Mouse (Mus musculus) MEL (cell line): ENCODE measurements at regions not wholly inside any gene's neighbourhood (a gene's known extent, or its start where the extent isn't known, plus 50 kb on each side); places are given as distances from the start of the nearest gene placed in this dataset.

Experiments used
- DNase-seq: peaks from one replicate; pipeline ENCODE4 v3.0.0; 2011; ENCODE audit warnings: low read depth, low spot score
- H3K27ac ChIP-seq: 2 replicates; pipeline ENCODE4 v1.5.1; 2012; ENCODE audit warnings: low read depth, mild to moderate bottlenecking, control low read depth, low read length, moderate library complexity; ENCODE audit not compliant: control insufficient read depth
- H3K27me3 ChIP-seq, 2 experiments: fragments of 150-350 bp in 1 of 2; sonication (generic) in 1 of 2; 2 replicates each; pipeline ENCODE4 v1.6.1; 2012; ENCODE audit warnings: low read length in 2 of 2, mild to moderate bottlenecking in 2 of 2, improper control_type of control experiment in 1 of 2, moderate library complexity in 1 of 2; ENCODE audit not compliant: insufficient read depth in 2 of 2, control insufficient read depth in 1 of 2
- H3K36me3 ChIP-seq, 2 experiments: 2 replicates each; pipeline ENCODE4 v1.6.1; 2012 to 2014; ENCODE audit warnings: low read length in 2 of 2, improper control_type of control experiment in 1 of 2, inconsistent platforms in 1 of 2, mild to moderate bottlenecking in 1 of 2; ENCODE audit not compliant: insufficient read depth in 2 of 2, control insufficient read depth in 1 of 2
- H3K4me1 ChIP-seq, 2 experiments: fragments of 150-350 bp in 1 of 2; sonication (generic) in 1 of 2; 2 replicates each; pipeline ENCODE4 v1.6.1; 2012; ENCODE audit warnings: low read length in 2 of 2, improper control_type of control experiment in 1 of 2, mild to moderate bottlenecking in 1 of 2; ENCODE audit not compliant: insufficient read depth in 2 of 2, control insufficient read depth in 1 of 2
- H3K4me3 ChIP-seq, 2 experiments: fragments of 150-350 bp in 1 of 2; sonication (generic) in 1 of 2; 2 replicates each; pipeline ENCODE4 v1.5.1; 2012; ENCODE audit warnings: low read depth in 2 of 2, low read length in 2 of 2, mild to moderate bottlenecking in 2 of 2, moderate library complexity in 2 of 2, control low read depth in 1 of 2, improper control_type of control experiment in 1 of 2; ENCODE audit not compliant: control insufficient read depth in 1 of 2, insufficient read depth in 1 of 2
- H3K79me2 ChIP-seq: 2 replicates; pipeline ENCODE4 v1.6.1; 2012; ENCODE audit warnings: mild to moderate bottlenecking, low read length, moderate library complexity; ENCODE audit not compliant: control insufficient read depth, poor library complexity, insufficient read depth
- H3K9ac ChIP-seq: 2 replicates; pipeline ENCODE4 v1.6.1; 2012; ENCODE audit warnings: low read depth, mild to moderate bottlenecking, control low read depth, low read length, moderate library complexity; ENCODE audit not compliant: control insufficient read depth, poor library complexity, severe bottlenecking
- H3K9me3 ChIP-seq: fragments of 150-350 bp; sonication (generic); replicated peaks from 2 replicates; pipeline ENCODE4 v1.6.1; 2012; ENCODE audit warnings: mild to moderate bottlenecking, low read length, improper control_type of control experiment, moderate library complexity; ENCODE audit not compliant: insufficient read depth
- BHLHE40 ChIP-seq: IDR thresholded peaks from 2 replicates; pipeline ENCODE4 v1.6.1; 2012; ENCODE audit warnings: low read depth, mild to moderate bottlenecking, inconsistent platforms, low read length, improper control_type of control experiment, borderline replicate concordance
- CHD1 ChIP-seq: IDR thresholded peaks from 2 replicates; pipeline ENCODE4 v1.6.1; 2012; ENCODE audit warnings: low read depth, mild to moderate bottlenecking, inconsistent platforms, low read length, improper control_type of control experiment
- CHD2 ChIP-seq: IDR thresholded peaks from 2 replicates; pipeline ENCODE4 v1.6.1; 2011; ENCODE audit warnings: low read length, improper control_type of control experiment
- CTCF ChIP-seq, 3 experiments: IDR thresholded peaks in 2 of 3; conservative IDR thresholded peaks in 1 of 3; 2 replicates each; pipeline ENCODE4 v1.5.1; 2011 to 2012; ENCODE audit warnings: low read length in 3 of 3, low read depth in 2 of 3, mild to moderate bottlenecking in 2 of 3, improper control_type of control experiment in 1 of 3, inconsistent platforms in 1 of 3, mixed read lengths in 1 of 3, moderate library complexity in 1 of 3; ENCODE audit not compliant: control insufficient read depth in 1 of 3, insufficient read depth in 1 of 3, poor library complexity in 1 of 3, severe bottlenecking in 1 of 3
- E2F4 ChIP-seq: IDR thresholded peaks from 2 replicates; pipeline ENCODE4 v1.6.1; 2011; ENCODE audit warnings: low read depth, low read length, improper control_type of control experiment, borderline replicate concordance
- ETS1 ChIP-seq: IDR thresholded peaks from 2 replicates; pipeline ENCODE4 v1.6.1; 2012; ENCODE audit warnings: low read depth, mild to moderate bottlenecking, inconsistent platforms, low read length, improper control_type of control experiment, moderate library complexity
- GABPA ChIP-seq: IDR thresholded peaks from 2 replicates; pipeline ENCODE4 v1.6.1; 2012; ENCODE audit warnings: low read depth, mild to moderate bottlenecking, inconsistent platforms, low read length, improper control_type of control experiment, moderate library complexity
- GATA1 ChIP-seq: IDR thresholded peaks from 2 replicates; pipeline ENCODE4 v1.6.1; 2011; ENCODE audit warnings: low read depth, low read length, improper control_type of control experiment
- HCFC1 ChIP-seq: IDR thresholded peaks from 2 replicates; pipeline ENCODE4 v1.6.1; 2012; ENCODE audit warnings: low read depth, mild to moderate bottlenecking, inconsistent platforms, low read length, improper control_type of control experiment, moderate library complexity
- MAFK ChIP-seq: IDR thresholded peaks from 2 replicates; pipeline ENCODE4 v1.6.1; 2011; ENCODE audit warnings: low read depth, mild to moderate bottlenecking, low read length, improper control_type of control experiment, borderline replicate concordance
- MAX ChIP-seq: IDR thresholded peaks from 2 replicates; pipeline ENCODE4 v1.6.1; 2011; ENCODE audit warnings: low read length, improper control_type of control experiment
- MAZ ChIP-seq: IDR thresholded peaks from 2 replicates; pipeline ENCODE4 v1.6.1; 2012; ENCODE audit warnings: low read depth, mild to moderate bottlenecking, inconsistent platforms, low read length, improper control_type of control experiment
- MEF2A ChIP-seq: IDR thresholded peaks from 2 replicates; pipeline ENCODE4 v1.6.1; 2014; ENCODE audit warnings: low read depth, mild to moderate bottlenecking, inconsistent platforms, low read length, improper control_type of control experiment; ENCODE audit not compliant: poor library complexity, insufficient replicate concordance, severe bottlenecking; ENCODE audit errors: extremely low read depth
- MXI1 ChIP-seq: IDR thresholded peaks from 2 replicates; pipeline ENCODE4 v1.6.1; 2011; ENCODE audit warnings: mild to moderate bottlenecking, low read depth, low read length, improper control_type of control experiment
- MYB ChIP-seq: IDR thresholded peaks from 2 replicates; pipeline ENCODE4 v1.6.1; 2011; ENCODE audit warnings: mild to moderate bottlenecking, low read depth, low read length, improper control_type of control experiment
- MYC ChIP-seq: IDR thresholded peaks from 2 replicates; pipeline ENCODE4 v1.6.1; 2011; ENCODE audit warnings: low read depth, mild to moderate bottlenecking, low read length, improper control_type of control experiment, moderate library complexity
- NELFE ChIP-seq: IDR thresholded peaks from 2 replicates; pipeline ENCODE4 v1.6.1; 2011; ENCODE audit warnings: low read depth, low read length, improper control_type of control experiment
- NRF1 ChIP-seq: IDR thresholded peaks from 2 replicates; pipeline ENCODE4 v1.6.1; 2014; ENCODE audit warnings: low read depth, mild to moderate bottlenecking, inconsistent platforms, low read length, improper control_type of control experiment, moderate library complexity; ENCODE audit not compliant: poor library complexity, insufficient read depth, severe bottlenecking
- POLR2A ChIP-seq, 2 experiments: IDR thresholded peaks; 2 replicates each; pipeline ENCODE4 v1.6.1; 2011 to 2012; ENCODE audit warnings: low read length in 2 of 2, mild to moderate bottlenecking in 2 of 2, control low read depth in 1 of 2, improper control_type of control experiment in 1 of 2, low read depth in 1 of 2, moderate library complexity in 1 of 2; ENCODE audit not compliant: control insufficient read depth in 1 of 2, insufficient read depth in 1 of 2, poor library complexity in 1 of 2
- POLR2AphosphoS2 ChIP-seq: IDR thresholded peaks from 2 replicates; pipeline ENCODE4 v1.6.1; 2011; ENCODE audit warnings: low read length, improper control_type of control experiment
- POLR2AphosphoS5 ChIP-seq: IDR thresholded peaks from 2 replicates; pipeline ENCODE4 v1.6.1; 2012; ENCODE audit warnings: low read depth, borderline replicate concordance, mild to moderate bottlenecking, inconsistent platforms, low read length, moderate library complexity, mixed read lengths
- RAD21 ChIP-seq: IDR thresholded peaks from 2 replicates; pipeline ENCODE4 v1.6.1; 2011; ENCODE audit warnings: mild to moderate bottlenecking, low read depth, low read length, improper control_type of control experiment
- RCOR1 ChIP-seq: IDR thresholded peaks from 2 replicates; pipeline ENCODE4 v1.6.1; 2012; ENCODE audit warnings: low read depth, mild to moderate bottlenecking, inconsistent platforms, low read length, improper control_type of control experiment
- SIN3A ChIP-seq: IDR thresholded peaks from 2 replicates; pipeline ENCODE4 v1.6.1; 2012; ENCODE audit warnings: low read length, improper control_type of control experiment, inconsistent platforms
- SMC3 ChIP-seq: IDR thresholded peaks from 2 replicates; pipeline ENCODE4 v1.6.1; 2011; ENCODE audit warnings: low read depth, low read length, improper control_type of control experiment
- TAL1 ChIP-seq: IDR thresholded peaks from 2 replicates; pipeline ENCODE4 v1.6.1; 2012; ENCODE audit warnings: mild to moderate bottlenecking, inconsistent platforms, low read length, moderate library complexity, mixed read lengths
- TCF12 ChIP-seq: IDR thresholded peaks from 2 replicates; pipeline ENCODE4 v1.6.1; 2014; ENCODE audit warnings: low read depth, mild to moderate bottlenecking, inconsistent platforms, low read length, improper control_type of control experiment, moderate library complexity
- UBTF ChIP-seq: IDR thresholded peaks from 2 replicates; pipeline ENCODE4 v1.6.1; 2012; ENCODE audit warnings: low read depth, mild to moderate bottlenecking, inconsistent platforms, low read length, improper control_type of control experiment, moderate library complexity, borderline replicate concordance; ENCODE audit not compliant: insufficient read depth
- USF2 ChIP-seq, 2 experiments: IDR thresholded peaks; 2 replicates each; pipeline ENCODE4 v1.6.1; 2011 to 2012; ENCODE audit warnings: improper control_type of control experiment in 2 of 2, low read length in 2 of 2, borderline replicate concordance in 1 of 2, inconsistent platforms in 1 of 2, low read depth in 1 of 2, mild to moderate bottlenecking in 1 of 2; ENCODE audit not compliant: insufficient read depth in 1 of 2
- ZKSCAN1 ChIP-seq: IDR thresholded peaks from 2 replicates; pipeline ENCODE4 v1.6.1; 2012; ENCODE audit warnings: low read depth, mild to moderate bottlenecking, inconsistent platforms, low read length, improper control_type of control experiment, moderate library complexity
- ZMIZ1 ChIP-seq: IDR thresholded peaks from 2 replicates; pipeline ENCODE4 v1.6.1; 2012; ENCODE audit warnings: low read depth, mild to moderate bottlenecking, inconsistent platforms, low read length, improper control_type of control experiment, moderate library complexity
- ZNF384 ChIP-seq: IDR thresholded peaks from 2 replicates; pipeline ENCODE4 v1.6.1; 2012; ENCODE audit warnings: low read depth, mild to moderate bottlenecking, inconsistent platforms, low read length, improper control_type of control experiment

GRCm38 (mm10) chr7:64074186-64074585 lies 79.4 kb upstream of the Trpm1 start:
- no peak for TF ChIP-seq TCF12
- TF ChIP-seq MXI1: no peak
- no peak for TF ChIP-seq CHD2
- no peak for TF ChIP-seq TAL1
- no peak for TF ChIP-seq SIN3A
- TF ChIP-seq GATA1: no peak
- TF ChIP-seq ETS1: no peak
- TF ChIP-seq POLR2AphosphoS5: no peak
- TF ChIP-seq RCOR1: no peak
- TF ChIP-seq HCFC1: no peak
- no peak for TF ChIP-seq ZKSCAN1
- no peak for TF ChIP-seq MAFK
- no peak for TF ChIP-seq UBTF
- no peak for TF ChIP-seq MYB
- TF ChIP-seq RAD21: no peak
- no peak for TF ChIP-seq CHD1
- no peak for TF ChIP-seq USF2 (IDR thresholded peaks at IDR 0.05; ENCODE audit: borderline replicate concordance in 1 of 2, insufficient read depth in 1 of 2, low read depth in 1 of 2, low read length in 2 of 2)
- no peak for TF ChIP-seq POLR2AphosphoS2
- TF ChIP-seq NRF1: no peak
- no peak for TF ChIP-seq ZNF384
- no peaks in the 10 kb centered on the region for H3K79me2 ChIP-seq
- no peaks in the 10 kb centered on the region for H3K4me1 ChIP-seq
- no peaks in the 10 kb centered on the region for H3K9me3 ChIP-seq
- no peaks in the 10 kb centered on the region; a peak in 1 of 4 replicates for H3K27me3 ChIP-seq
- no peak overlapping the region for H3K9ac ChIP-seq
- H3K4me3 ChIP-seq: no peak overlapping the region
- H3K36me3 ChIP-seq: no peaks in the 10 kb centered on the region
- H3K27ac ChIP-seq: no peak overlapping the region
- DNase-seq: no peak

DNA sequence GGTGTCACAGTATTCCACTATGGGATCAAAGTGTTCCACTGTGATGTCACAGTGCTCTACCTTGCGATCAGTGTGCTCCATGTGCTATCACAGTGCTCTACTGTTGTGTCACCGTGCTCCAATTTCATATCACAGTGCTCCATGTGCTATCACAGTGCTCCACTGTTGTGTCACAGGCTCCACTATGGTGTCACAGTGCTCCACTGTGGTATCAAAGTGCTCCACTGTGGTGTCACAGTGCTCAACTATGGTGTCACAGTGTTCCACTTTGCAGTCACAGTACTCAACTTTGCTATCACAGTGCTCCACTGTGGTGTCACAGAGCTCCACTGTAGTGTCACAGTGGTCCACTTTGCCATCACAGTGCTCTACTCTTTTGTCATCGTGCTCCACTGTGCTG lies 79.9 kb upstream of the Trpm1 start:
- H3K27me3 ChIP-seq: no peaks in the 10 kb centered on the region; a peak in 1 of 4 replicates
- no peaks in the 10 kb centered on the region for H3K4me1 ChIP-seq
- H3K9me3 ChIP-seq: no peaks in the 10 kb centered on the region
- no peaks in the 10 kb centered on the region for H3K79me2 ChIP-seq
- no peak for DNase-seq
- H3K27ac ChIP-seq: no peak overlapping the region
- H3K9ac ChIP-seq: no peak overlapping the region
- no peaks in the 10 kb centered on the region for H3K36me3 ChIP-seq
- H3K4me3 ChIP-seq: no peak overlapping the region
- no peak for TF ChIP-seq MXI1
- no peak for TF ChIP-seq ZKSCAN1
- TF ChIP-seq ZMIZ1: no peak
- TF ChIP-seq E2F4: no peak
- no peak for TF ChIP-seq MEF2A
- no peak for TF ChIP-seq MAZ
- TF ChIP-seq SMC3: no peak
- TF ChIP-seq NELFE: no peak
- no peak for TF ChIP-seq MYC
- TF ChIP-seq MAX: no peak
- TF ChIP-seq GABPA: no peak
- no peak for TF ChIP-seq BHLHE40
- no peak for TF ChIP-seq POLR2A (IDR thresholded peaks at IDR 0.05; ENCODE audit: control insufficient read depth in 1 of 2, insufficient read depth in 1 of 2, low read depth in 1 of 2, low read length in 2 of 2, poor library complexity in 1 of 2)
- no peak for TF ChIP-seq SIN3A
- no peak for TF ChIP-seq POLR2AphosphoS2
- no peak for TF ChIP-seq CTCF (IDR thresholded peaks at IDR 0.05 in 2 of 3, conservative IDR thresholded peaks at IDR 0.05 in 1 of 3; ENCODE audit: control insufficient read depth in 1 of 3, insufficient read depth in 1 of 3, low read depth in 2 of 3, low read length in 3 of 3, poor library complexity in 1 of 3, severe bottlenecking in 1 of 3)
- TF ChIP-seq HCFC1: no peak
